Mouse (Mus musculus): Measurements from ENCODE around the gene Comt. TPM values are rescaled to one million over a fixed set of nuclear protein-coding genes. Genes with fewer than 3 reads are reported as not detected.

Comt gene
- total and polyA plus RNA-seq, 2 experiments from 2014 or later = 88.9 to 102 TPM

- no peaks in the 10 kb centered on the region for H3K27me3 ChIP-seq (ENCODE audit: insufficient read depth, low read length)
- 70% methylated on average over 12 of the region's 12 CpGs for WGBS
- H3K27ac ChIP-seq = peak overlapping the region; percentile 22; the same call in 1 of the 2 replicates
- peak; percentile 52 for DNase-seq (ENCODE audit: low spot score)
- H3K4me2 ChIP-seq (ENCODE audit: low read depth, low read length) = no peak overlapping the region
- no peaks in the 10 kb centered on the region for H3K9me3 ChIP-seq (ENCODE audit: low read length)
- ATAC-seq = peak; percentile 41; the same call in 1 of the 2 replicates
- no peak for TF ChIP-seq CTCF (IDR thresholded peaks at IDR 0.05; ENCODE audit: low read depth)
- H3K4me1 ChIP-seq (ENCODE audit: insufficient read depth, low read length) = peaks cover 12% of the 10 kb centered on the region
- 0 out of 2 replicates have a peak, but pooled peaks cover 4% of the 10 kb centered on the region for H3K36me3 ChIP-seq (ENCODE audit: insufficient read depth, low read length)
- no peak overlapping the region for H3K4me3 ChIP-seq (ENCODE audit: low read length)
- H3K9ac ChIP-seq (replicated peaks; ENCODE audit: low read length) = no peak overlapping the region
Observed at GRCm38 (mm10) chr16:18411802-18412476, 14.7 kb downstream of the Comt start.

- H3K27ac ChIP-seq = peak overlapping the region; percentile 22; the same call in 1 of the 2 replicates
- no peaks in the 10 kb centered on the region for H3K27me3 ChIP-seq (ENCODE audit: insufficient read depth, low read length)
- WGBS = 43% methylated on average over 13 of the region's 13 CpGs
- ATAC-seq = peak; percentile 7; the same call in 1 of the 2 replicates
- H3K36me3 ChIP-seq (ENCODE audit: insufficient read depth, low read length) = 0 out of 2 replicates have a peak, but pooled peaks cover 4% of the 10 kb centered on the region
- peak; percentile 62 for DNase-seq (ENCODE audit: low spot score)
- peaks cover 12% of the 10 kb centered on the region for H3K4me1 ChIP-seq (ENCODE audit: insufficient read depth, low read length)
- no peak for TF ChIP-seq CTCF (IDR thresholded peaks at IDR 0.05; ENCODE audit: low read depth)
- no peak overlapping the region for H3K4me3 ChIP-seq (ENCODE audit: low read length)
- H3K9me3 ChIP-seq (ENCODE audit: low read length) = no peaks in the 10 kb centered on the region
- H3K4me2 ChIP-seq (ENCODE audit: low read depth, low read length) = no peak overlapping the region
- no peak overlapping the region for H3K9ac ChIP-seq (replicated peaks; ENCODE audit: low read length)
Observed at GRCm38 (mm10) chr16:18411026-18411649, 15.5 kb downstream of the Comt start.

GRCm38 (mm10) chr16:18410418-18410817, 16.2 kb downstream of the Comt start:
- Histone ChIP-seq H3K9ac (replicated peaks; ENCODE audit: low read length) (no peak overlapping the region), H3K4me1 (ENCODE audit: insufficient read depth, low read length) (peaks cover 12% of the 10 kb centered on the region), H3K36me3 (ENCODE audit: insufficient read depth, low read length) (0 out of 2 replicates have a peak, but pooled peaks cover 4% of the 10 kb centered on the region), H3K4me3 (ENCODE audit: low read length) (no peak overlapping the region), H3K27me3 (ENCODE audit: insufficient read depth, low read length) (no peaks in the 10 kb centered on the region), H3K9me3 (ENCODE audit: low read length) (no peaks in the 10 kb centered on the region), H3K4me2 (ENCODE audit: low read depth, low read length) (no peak overlapping the region), H3K27ac (peak overlapping the region; percentile 22; the same call in 1 of the 2 replicates)
- no peak for TF ChIP-seq CTCF (IDR thresholded peaks at IDR 0.05; ENCODE audit: low read depth)
- ATAC-seq (no peak), DNase-seq (ENCODE audit: low spot score) (no peak)
- WGBS = 76% methylated on average over 5 of the region's 5 CpGs

- Histone ChIP-seq H3K36me3 (ENCODE audit: insufficient read depth, low read length) (peaks cover 10% of the 10 kb centered on the region; the same call in 1 of the 2 replicates), H3K27me3 (ENCODE audit: insufficient read depth, low read length) (no peaks in the 10 kb centered on the region), H3K9me3 (ENCODE audit: low read length) (no peaks in the 10 kb centered on the region), H3K9ac (replicated peaks; ENCODE audit: low read length) (no peak overlapping the region), H3K4me1 (ENCODE audit: insufficient read depth, low read length) (peaks cover 12% of the 10 kb centered on the region), H3K27ac (0 out of 2 replicates have a peak overlapping the region, but pooled peaks have one; percentile 22), H3K4me2 (ENCODE audit: low read depth, low read length) (no peak overlapping the region), H3K4me3 (ENCODE audit: low read length) (no peak overlapping the region)
- WGBS = 64% methylated on average over 4 of the region's 4 CpGs
- DNase-seq (ENCODE audit: low spot score) (no peak), ATAC-seq (no peak)
- TF ChIP-seq CTCF (IDR thresholded peaks at IDR 0.05; ENCODE audit: low read depth) = no peak
Observed at GRCm38 (mm10) chr16:18409776-18410175, 16.9 kb downstream of the Comt start.

- Histone ChIP-seq H3K4me2 (ENCODE audit: low read depth, low read length) (no peak overlapping the region), H3K4me1 (ENCODE audit: insufficient read depth, low read length) (peaks cover 12% of the 10 kb centered on the region), H3K9ac (replicated peaks; ENCODE audit: low read length) (no peak overlapping the region), H3K4me3 (ENCODE audit: low read length) (no peak overlapping the region), H3K36me3 (ENCODE audit: insufficient read depth, low read length) (peaks cover 28% of the 10 kb centered on the region; the same call in 1 of the 2 replicates), H3K9me3 (ENCODE audit: low read length) (no peaks in the 10 kb centered on the region), H3K27me3 (ENCODE audit: insufficient read depth, low read length) (no peaks in the 10 kb centered on the region), H3K27ac (peak overlapping the region; percentile 16; the same call in 1 of the 2 replicates)
- TF ChIP-seq CTCF (IDR thresholded peaks at IDR 0.05; ENCODE audit: low read depth) = no peak
- 47% methylated on average over 7 of the region's 7 CpGs for WGBS
- ATAC-seq (peak; percentile 8; the same call in 1 of the 2 replicates), DNase-seq (ENCODE audit: low spot score) (peak; percentile 63)
Observed at GRCm38 (mm10) chr16:18407912-18408311, 18.7 kb downstream of the Comt start.

- no peaks in the 10 kb centered on the region for H3K27me3 ChIP-seq (ENCODE audit: insufficient read depth, low read length)
- WGBS = 8% methylated on average over 2 of the region's 2 CpGs
- ATAC-seq (peak; percentile 67), DNase-seq (ENCODE audit: low spot score) (peak; percentile 75)
- H3K36me3 ChIP-seq (ENCODE audit: insufficient read depth, low read length) = peaks cover 40% of the 10 kb centered on the region; the same call in 1 of the 2 replicates
- no peak overlapping the region for H3K4me2 ChIP-seq (ENCODE audit: low read depth, low read length)
- no peak overlapping the region for H3K4me3 ChIP-seq (ENCODE audit: low read length)
- peak; percentile 89 for TF ChIP-seq CTCF (IDR thresholded peaks at IDR 0.05; ENCODE audit: low read depth)
- peaks cover 11% of the 10 kb centered on the region for H3K4me1 ChIP-seq (ENCODE audit: insufficient read depth, low read length)
- H3K27ac ChIP-seq = peak overlapping the region; percentile 48; the same call in 1 of the 2 replicates
- H3K9me3 ChIP-seq (ENCODE audit: low read length) = no peaks in the 10 kb centered on the region
- no peak overlapping the region for H3K9ac ChIP-seq (replicated peaks; ENCODE audit: low read length)
Observed at GRCm38 (mm10) chr16:18406293-18406692, 20.4 kb downstream of the Comt start.
